Mouse (Mus musculus): ENCODE data around the gene Angel1. TPM values are rescaled to one million over a fixed set of nuclear protein-coding genes. Genes with fewer than 3 reads are reported as not detected.

The Angel1 gene
- 8.5 and 10.2 TPM in 2 replicates for polyA plus RNA-seq (2015; fragmentation: Nextera tagmentation; extraction: Ambion mirVana)

DNA sequence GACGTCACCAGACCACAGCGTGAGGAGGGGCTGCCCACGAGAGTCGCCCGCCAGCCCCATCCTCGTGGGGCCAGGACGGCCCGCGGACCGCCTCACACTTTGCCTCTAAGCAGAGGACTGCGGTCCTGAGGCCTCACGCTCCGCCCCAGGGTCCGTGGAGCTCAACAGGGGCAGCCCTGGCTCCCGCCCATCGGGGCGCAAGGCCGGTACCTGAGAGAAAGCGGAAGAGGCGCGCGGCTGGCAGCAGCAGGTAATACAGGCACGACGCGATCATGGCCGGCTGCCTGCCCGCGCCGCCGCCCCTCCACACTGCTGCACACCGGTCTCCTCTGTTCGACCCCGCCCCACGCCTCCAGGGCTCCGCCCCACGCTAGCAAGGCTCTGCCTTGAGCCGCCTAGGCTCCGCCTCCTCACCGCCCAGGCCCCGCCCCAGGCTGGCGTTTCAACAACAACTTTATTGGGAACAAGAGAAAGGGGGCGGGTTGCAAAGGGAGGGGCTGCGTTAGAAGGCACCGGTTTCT is at the start of gene Angel1:
TSS of gene Angel1 (minus strand) at position 341 of the 521 bp plus-strand sequence.
- peak; percentile 99 for ATAC-seq (replicated peaks; ENCODE audit: low FRiP score)

DNA sequence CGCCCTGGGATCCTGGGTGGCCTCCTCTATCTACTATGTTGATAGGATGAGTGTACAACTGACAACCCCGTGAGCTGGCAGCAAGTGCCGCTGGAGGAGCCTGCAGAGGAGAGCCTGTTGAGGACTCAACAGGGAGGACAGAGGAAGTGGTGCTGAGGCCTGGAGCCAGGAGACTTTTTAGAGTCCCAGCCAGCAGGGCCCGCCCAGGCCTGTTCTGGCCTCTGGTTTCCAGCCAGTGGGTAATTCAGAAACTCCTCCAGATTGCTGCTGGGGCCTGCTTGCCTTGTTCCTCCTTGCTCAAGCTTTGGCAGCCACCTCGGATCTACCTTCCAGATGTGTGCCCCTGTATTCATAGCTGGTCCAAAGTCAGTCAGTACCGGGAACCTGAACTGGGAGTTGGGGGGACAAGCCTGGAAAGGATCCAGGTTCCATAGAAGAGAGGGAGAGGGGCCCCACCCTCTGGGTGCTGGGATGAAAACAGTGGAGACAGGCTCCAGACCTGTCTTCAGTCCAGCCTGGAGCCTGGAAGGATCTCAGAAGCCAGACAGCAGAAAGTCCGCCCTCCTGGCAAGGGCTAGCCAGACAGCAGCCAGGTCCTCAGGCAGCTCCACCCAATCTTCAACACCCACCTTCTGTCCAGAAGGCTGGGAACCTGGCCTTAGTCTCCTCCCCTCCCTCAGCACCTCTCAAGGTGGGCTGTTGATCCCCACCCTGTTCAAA is 49.5 kb upstream of the Angel1 start:
- Histone ChIP-seq H3K36me3 (no peaks in the 10 kb centered on the region), H3K4me1 (peaks cover 9% of the 10 kb centered on the region), H3K9ac (no peak overlapping the region), H3K27me3 (no peaks in the 10 kb centered on the region), H3K4me2 (no peak overlapping the region), H3K4me3 (replicated peaks) (no peak overlapping the region), H3K9me3 (replicated peaks) (no peaks in the 10 kb centered on the region), H3K27ac (0 out of 2 replicates have a peak overlapping the region, but pooled peaks have one; percentile 18)
- ATAC-seq (replicated peaks; ENCODE audit: low FRiP score): no peak
- 76% methylated on average over 7 of the region's 7 CpGs for WGBS

More for the DNA sequence above, at the start of gene Angel1:
- peaks cover 7% of the 10 kb centered on the region; the same call in 1 of the 2 replicates for H3K4me1 ChIP-seq
- H3K27ac ChIP-seq: peak within 1 kb of the TSS; percentile 57; the same call in 1 of the 2 replicates
- peak within 1 kb of the TSS; percentile 69 for H3K9ac ChIP-seq
- H3K4me2 ChIP-seq: peak within 1 kb of the TSS; percentile 98
- no peaks in the 10 kb centered on the region for H3K36me3 ChIP-seq
- under 1% methylated on average over 42 of the region's 44 CpGs for WGBS
- no peaks in the 10 kb centered on the region for H3K27me3 ChIP-seq
- H3K9me3 ChIP-seq (replicated peaks): no peaks in the 10 kb centered on the region
- peak within 1 kb of the TSS; percentile 76 for H3K4me3 ChIP-seq (replicated peaks)

DNA sequence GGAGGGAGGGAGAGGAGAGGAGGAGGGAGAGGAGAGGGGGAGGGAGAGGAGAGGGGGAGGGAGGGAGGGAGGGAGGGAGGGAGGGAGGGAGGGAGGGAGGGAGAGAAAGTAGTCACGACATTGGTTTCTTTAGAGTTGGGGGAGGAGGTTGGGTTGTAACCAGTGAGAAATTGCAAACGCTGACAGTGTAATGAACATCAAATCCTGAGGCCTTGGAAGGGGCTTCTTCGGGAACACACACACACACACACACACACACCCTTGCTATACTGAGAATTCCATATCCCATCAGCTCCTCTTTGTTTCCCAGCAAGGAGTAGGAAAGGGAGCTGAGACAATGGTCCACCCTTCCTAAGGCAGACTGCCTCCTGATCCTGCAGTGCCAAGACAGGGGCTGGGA is 46.3 kb upstream of the Angel1 start:
- Histone ChIP-seq H3K4me3 (replicated peaks) (no peak overlapping the region), H3K4me1 (peaks cover 18% of the 10 kb centered on the region), H3K9ac (no peak overlapping the region), H3K36me3 (no peaks in the 10 kb centered on the region), H3K27ac (no peak overlapping the region), H3K9me3 (replicated peaks) (no peaks in the 10 kb centered on the region), H3K4me2 (no peak overlapping the region), H3K27me3 (no peaks in the 10 kb centered on the region)
- ATAC-seq (replicated peaks; ENCODE audit: low FRiP score): no peak
- 38% methylated on average over 3 of the region's 3 CpGs for WGBS

GRCm38 (mm10) chr12:86771823-86772427 is 45.7 kb upstream of the Angel1 start:
- Histone ChIP-seq H3K4me2 (peak overlapping the region; percentile 14; the same call in 1 of the 2 replicates), H3K4me3 (replicated peaks) (no peak overlapping the region), H3K9ac (no peak overlapping the region), H3K4me1 (peaks cover 18% of the 10 kb centered on the region), H3K9me3 (replicated peaks) (no peaks in the 10 kb centered on the region), H3K36me3 (no peaks in the 10 kb centered on the region), H3K27me3 (no peaks in the 10 kb centered on the region), H3K27ac (no peak overlapping the region)
- peak; percentile 85 for ATAC-seq (replicated peaks; ENCODE audit: low FRiP score)
- WGBS: 6% methylated on average over 12 of the region's 12 CpGs

GRCm38 (mm10) chr12:86770927-86771326 is 44.7 kb upstream of the Angel1 start:
- H3K27ac ChIP-seq: no peak overlapping the region
- no peak overlapping the region for H3K4me2 ChIP-seq
- H3K9me3 ChIP-seq (replicated peaks): no peaks in the 10 kb centered on the region
- peaks cover 18% of the 10 kb centered on the region for H3K4me1 ChIP-seq
- no peaks in the 10 kb centered on the region for H3K27me3 ChIP-seq
- H3K36me3 ChIP-seq: no peaks in the 10 kb centered on the region
- ATAC-seq (replicated peaks; ENCODE audit: low FRiP score): no peak
- no peak overlapping the region for H3K9ac ChIP-seq
- no peak overlapping the region for H3K4me3 ChIP-seq (replicated peaks)
- WGBS: 14% methylated on average over 3 of the region's 3 CpGs

DNA sequence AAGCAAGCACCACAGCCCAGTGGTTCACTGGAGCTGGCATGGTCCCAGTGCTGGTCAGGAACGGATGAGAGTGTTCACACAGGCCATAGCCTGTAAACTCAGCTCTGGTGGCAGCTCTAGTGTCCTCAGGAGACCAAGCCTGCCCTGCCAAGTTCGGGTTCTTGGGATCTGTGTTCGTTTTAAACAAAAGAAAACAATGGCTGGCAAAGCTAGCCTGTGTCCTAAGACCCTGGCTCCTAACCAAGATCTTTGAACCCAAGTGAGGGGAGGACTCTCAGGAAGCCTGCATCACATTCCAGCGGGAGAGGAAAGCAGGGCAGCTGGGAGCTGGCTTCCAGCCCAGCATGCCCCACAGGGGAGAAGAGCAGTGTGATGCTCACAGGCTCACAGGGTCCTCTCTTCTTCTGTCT is 44.0 kb upstream of the Angel1 start:
- Histone ChIP-seq H3K36me3 (no peaks in the 10 kb centered on the region), H3K4me1 (peaks cover 18% of the 10 kb centered on the region), H3K9me3 (replicated peaks) (no peaks in the 10 kb centered on the region), H3K4me2 (no peak overlapping the region), H3K9ac (no peak overlapping the region), H3K4me3 (replicated peaks) (no peak overlapping the region), H3K27me3 (no peaks in the 10 kb centered on the region), H3K27ac (peak overlapping the region; percentile 59)
- 25% methylated on average over 4 of the region's 4 CpGs for WGBS
- ATAC-seq (replicated peaks; ENCODE audit: low FRiP score): no peak

DNA sequence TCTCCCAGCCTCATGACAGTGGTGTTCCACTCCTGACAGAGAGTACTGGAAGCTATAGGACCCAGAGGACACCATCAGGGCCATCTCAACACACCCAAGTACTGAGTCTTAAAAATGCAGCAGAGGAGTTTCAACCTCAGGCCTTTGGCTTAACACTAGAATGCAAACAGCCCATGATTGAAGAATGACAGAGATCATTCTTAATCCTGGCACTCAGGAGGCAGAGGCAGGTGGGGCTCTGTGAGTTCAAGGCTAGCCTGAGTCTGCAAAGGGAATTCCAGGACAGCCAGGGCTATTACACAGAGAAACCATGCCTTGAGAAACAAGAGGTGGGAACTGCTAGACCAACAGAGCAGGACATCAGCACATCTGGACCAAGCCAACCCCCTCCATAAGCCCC is 43.6 kb upstream of the Angel1 start:
- no peak for ATAC-seq (replicated peaks; ENCODE audit: low FRiP score)
- no peaks in the 10 kb centered on the region for H3K27me3 ChIP-seq
- peaks cover 18% of the 10 kb centered on the region for H3K4me1 ChIP-seq
- H3K36me3 ChIP-seq: no peaks in the 10 kb centered on the region
- peak overlapping the region; percentile 59 for H3K27ac ChIP-seq
- H3K9me3 ChIP-seq (replicated peaks): no peaks in the 10 kb centered on the region
- H3K4me3 ChIP-seq (replicated peaks): no peak overlapping the region
- H3K4me2 ChIP-seq: no peak overlapping the region
- no peak overlapping the region for H3K9ac ChIP-seq

GRCm38 (mm10) chr12:86768986-86769580 is 42.8 kb upstream of the Angel1 start:
- Histone ChIP-seq H3K27me3 (no peaks in the 10 kb centered on the region), H3K9me3 (replicated peaks) (no peaks in the 10 kb centered on the region), H3K9ac (no peak overlapping the region), H3K36me3 (no peaks in the 10 kb centered on the region), H3K4me3 (replicated peaks) (no peak overlapping the region), H3K4me2 (no peak overlapping the region), H3K4me1 (peaks cover 18% of the 10 kb centered on the region), H3K27ac (no peak overlapping the region)
- no peak for ATAC-seq (replicated peaks; ENCODE audit: low FRiP score)
- 39% methylated on average over 4 of the region's 4 CpGs for WGBS

DNA sequence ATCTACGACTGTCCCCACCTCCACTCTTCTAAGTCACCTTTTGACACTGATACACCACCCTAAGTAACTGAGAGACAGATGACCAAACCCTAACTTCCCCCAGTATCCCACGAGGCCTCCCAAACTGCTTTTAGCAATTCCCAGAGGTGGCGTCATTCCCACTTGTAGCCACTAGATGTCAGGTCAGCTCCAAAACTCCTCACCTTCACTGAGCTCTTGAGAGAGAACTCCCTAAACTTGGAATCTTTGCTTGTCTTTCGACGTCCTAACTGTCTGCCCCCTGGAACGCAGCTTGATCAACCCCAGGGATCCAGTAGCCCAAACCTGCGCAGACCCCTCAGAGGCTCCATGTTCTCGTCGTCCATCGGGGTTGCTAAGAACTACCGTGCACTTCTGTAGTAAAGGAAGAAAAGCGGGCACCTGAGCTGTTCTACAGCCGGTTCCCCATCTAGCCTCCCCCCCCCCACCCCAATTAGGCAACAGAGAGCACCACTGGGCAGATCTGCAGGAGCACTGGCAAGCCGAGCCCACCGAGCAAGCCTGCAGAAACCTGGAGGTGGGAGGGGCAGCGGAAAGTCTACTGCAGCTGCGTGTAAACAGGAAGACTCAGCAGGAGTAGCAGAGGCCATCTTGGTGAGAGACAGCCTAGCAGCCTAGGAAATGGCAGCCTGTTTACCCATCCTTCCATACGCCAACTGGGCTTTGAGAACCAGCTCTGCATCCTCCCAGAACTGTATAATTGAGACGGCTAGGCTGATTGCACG is 41.8 kb upstream of the Angel1 start:
- no peak overlapping the region for H3K9ac ChIP-seq
- H3K4me2 ChIP-seq: no peak overlapping the region
- no peak overlapping the region for H3K4me3 ChIP-seq (replicated peaks)
- H3K4me1 ChIP-seq: peaks cover 18% of the 10 kb centered on the region
- H3K27ac ChIP-seq: no peak overlapping the region
- H3K9me3 ChIP-seq (replicated peaks): no peaks in the 10 kb centered on the region
- WGBS: 41% methylated on average over 20 of the region's 20 CpGs
- no peaks in the 10 kb centered on the region for H3K27me3 ChIP-seq
- no peaks in the 10 kb centered on the region for H3K36me3 ChIP-seq
- ATAC-seq (replicated peaks; ENCODE audit: low FRiP score): 0 out of 2 replicates have a peak, but pooled peaks have one; percentile 16

GRCm38 (mm10) chr12:86766467-86766866 is 40.2 kb upstream of the Angel1 start:
- Histone ChIP-seq H3K27ac (no peak overlapping the region), H3K4me3 (replicated peaks) (no peak overlapping the region), H3K9me3 (replicated peaks) (no peaks in the 10 kb centered on the region), H3K4me2 (no peak overlapping the region), H3K9ac (no peak overlapping the region), H3K36me3 (no peaks in the 10 kb centered on the region), H3K27me3 (no peaks in the 10 kb centered on the region), H3K4me1 (peaks cover 13% of the 10 kb centered on the region)
- WGBS: 90% methylated on average over 8 of the region's 8 CpGs
- ATAC-seq (replicated peaks; ENCODE audit: low FRiP score): no peak

- H3K4me1 ChIP-seq: peaks cover 6% of the 10 kb centered on the region; the same call in 1 of the 2 replicates
- WGBS: 75% methylated on average over 6 of the region's 6 CpGs
- no peaks in the 10 kb centered on the region for H3K36me3 ChIP-seq
- H3K27me3 ChIP-seq: no peaks in the 10 kb centered on the region
- H3K4me3 ChIP-seq (replicated peaks): no peak overlapping the region
- H3K9me3 ChIP-seq (replicated peaks): no peaks in the 10 kb centered on the region
- H3K27ac ChIP-seq: no peak overlapping the region
- H3K4me2 ChIP-seq: no peak overlapping the region
- ATAC-seq (replicated peaks; ENCODE audit: low FRiP score): no peak
- no peak overlapping the region for H3K9ac ChIP-seq
Measured at GRCm38 (mm10) chr12:86764060-86764459, 37.8 kb upstream of the Angel1 start.

Data from kidney, embryonic 15.5 days (tissue).